Mouse (Mus musculus): ENCODE data around the gene Sh3pxd2a.

Gene Sh3pxd2a

DNA sequence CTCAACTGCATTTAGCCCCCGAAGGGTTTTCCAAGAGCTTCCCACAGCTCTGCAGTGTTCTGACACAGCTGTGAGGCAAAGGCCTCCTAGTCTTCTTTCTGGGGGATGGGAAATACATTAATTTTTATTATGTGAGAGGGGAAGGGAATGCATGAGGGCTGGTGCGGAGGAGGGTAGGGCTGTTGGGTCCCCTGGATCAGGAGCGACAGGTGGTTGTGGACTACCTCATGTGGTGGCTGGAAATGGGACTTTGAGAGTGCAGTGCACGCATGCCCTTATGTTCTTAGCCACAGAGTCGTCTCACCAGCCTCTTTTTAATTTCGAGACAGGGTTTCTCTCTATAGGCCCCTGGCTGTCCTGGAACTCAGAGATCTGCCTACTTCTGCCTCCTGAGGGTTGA lies 33.5 kb upstream of the Sh3pxd2a start:
- TF ChIP-seq NANOG (IDR thresholded peaks at IDR 0.05; ENCODE audit: borderline replicate concordance, low read length): no peak
- TF ChIP-seq CTCF (conservative IDR thresholded peaks at IDR 0.05; ENCODE audit: low read length): no peak
- no peak for TF ChIP-seq POU5F1 (IDR thresholded peaks at IDR 0.05; ENCODE audit: borderline replicate concordance, low read length)
- 0 out of 2 replicates have a peak, but pooled peaks cover 6% of the 10 kb centered on the region for H3K36me3 ChIP-seq (ENCODE audit: insufficient read depth, low read length)

DNA sequence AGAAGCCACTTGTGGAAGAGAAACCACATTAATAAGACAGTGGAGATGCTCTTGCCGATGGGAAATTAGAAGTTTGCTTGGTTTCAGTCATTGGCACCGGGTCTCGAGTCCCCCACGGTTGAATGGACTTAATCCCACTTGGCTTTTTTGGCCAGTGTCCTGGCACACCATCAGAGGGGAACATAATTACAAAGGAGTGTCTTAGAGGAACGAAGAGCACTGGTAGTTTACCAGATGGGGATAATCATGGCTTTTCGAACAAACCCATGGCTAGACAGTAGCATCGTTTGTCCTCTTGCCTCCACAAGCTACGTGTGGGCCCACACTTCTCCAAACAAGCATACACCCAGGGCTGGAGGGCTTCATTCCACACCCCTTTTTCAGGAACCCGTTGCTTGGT lies 33.1 kb upstream of the Sh3pxd2a start:
- Histone ChIP-seq H3K4me1 (replicated peaks; ENCODE audit: low read depth, low read length) (peaks cover 41% of the 10 kb centered on the region), H3K27me3 (ENCODE audit: insufficient read depth, low read length) (no peaks in the 10 kb centered on the region), H3K4me3 (replicated peaks; ENCODE audit: low read length) (no peak overlapping the region), H3K9me3 (ENCODE audit: low read length) (no peaks in the 10 kb centered on the region), H3K36me3 (ENCODE audit: insufficient read depth, low read length) (0 out of 2 replicates have a peak, but pooled peaks cover 6% of the 10 kb centered on the region)
- TF ChIP-seq POU5F1 (IDR thresholded peaks at IDR 0.05; ENCODE audit: borderline replicate concordance, low read length) (no peak), NANOG (IDR thresholded peaks at IDR 0.05; ENCODE audit: borderline replicate concordance, low read length) (no peak), CTCF (conservative IDR thresholded peaks at IDR 0.05; ENCODE audit: low read length) (no peak)

More for the DNA sequence above, 33.5 kb upstream of the Sh3pxd2a start:
- H3K4me3 ChIP-seq (replicated peaks; ENCODE audit: low read length): no peak overlapping the region
- H3K4me1 ChIP-seq (replicated peaks; ENCODE audit: low read depth, low read length): peaks cover 38% of the 10 kb centered on the region
- H3K27me3 ChIP-seq (ENCODE audit: insufficient read depth, low read length): no peaks in the 10 kb centered on the region
- H3K9me3 ChIP-seq (ENCODE audit: low read length): no peaks in the 10 kb centered on the region

DNA sequence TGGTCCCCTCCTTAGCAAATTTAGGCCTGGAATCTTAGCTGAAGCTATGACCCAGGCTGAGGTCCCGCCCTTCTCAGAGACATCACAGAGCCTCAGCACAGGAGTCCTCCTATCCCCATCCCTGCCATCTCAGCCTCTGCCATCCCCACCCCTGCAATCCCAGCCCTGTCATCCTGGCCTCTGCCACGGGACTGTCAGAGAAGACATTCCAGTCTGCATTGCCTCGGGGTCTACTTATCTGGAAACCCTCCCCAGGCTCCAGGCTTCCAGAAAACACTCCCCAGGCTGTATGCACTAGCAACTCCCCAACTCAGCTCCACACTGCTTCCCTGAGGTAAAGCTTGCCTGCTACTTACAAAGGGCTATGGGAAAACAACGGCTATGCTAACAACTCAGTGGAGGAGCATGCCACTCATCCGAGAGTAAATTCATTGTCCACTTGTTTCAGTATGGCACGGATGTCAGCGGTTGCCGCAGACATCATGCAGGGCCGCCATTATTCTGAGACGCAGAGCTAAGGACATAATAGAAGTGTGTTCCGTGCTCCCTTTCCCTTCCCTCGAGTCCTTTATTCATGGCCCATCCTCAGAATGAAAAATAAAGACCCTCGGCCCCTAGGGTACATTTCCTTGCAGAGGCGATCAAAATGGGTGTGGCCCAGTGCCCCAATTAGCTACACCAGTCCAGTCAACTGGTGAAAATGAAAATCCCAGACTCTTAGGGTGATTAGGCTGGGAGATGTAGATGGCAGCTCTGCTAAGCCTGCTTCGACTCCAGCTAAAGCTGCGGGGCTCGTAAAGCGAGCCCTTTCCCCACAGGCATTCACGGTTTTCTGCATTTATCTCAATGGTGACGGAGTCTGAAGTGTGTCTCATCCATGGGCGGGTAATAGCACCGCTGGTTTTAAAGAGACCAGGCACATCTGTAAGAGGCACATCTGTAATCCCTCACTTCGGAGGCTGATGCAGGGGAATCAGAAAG lies 29.1 kb upstream of the Sh3pxd2a start:
- H3K27me3 ChIP-seq (ENCODE audit: insufficient read depth, low read length): no peaks in the 10 kb centered on the region
- H3K4me1 ChIP-seq (replicated peaks; ENCODE audit: low read depth, low read length): peaks cover 48% of the 10 kb centered on the region
- no peaks in the 10 kb centered on the region for H3K36me3 ChIP-seq (ENCODE audit: insufficient read depth, low read length)
- H3K4me3 ChIP-seq (replicated peaks; ENCODE audit: low read length): peak overlapping the region; percentile 61
- TF ChIP-seq POU5F1 (IDR thresholded peaks at IDR 0.05; ENCODE audit: borderline replicate concordance, low read length) (no peak), NANOG (IDR thresholded peaks at IDR 0.05; ENCODE audit: borderline replicate concordance, low read length) (peak; percentile 45; the same call in 1 of the 2 replicates)
- H3K9me3 ChIP-seq (ENCODE audit: low read length): no peaks in the 10 kb centered on the region

DNA sequence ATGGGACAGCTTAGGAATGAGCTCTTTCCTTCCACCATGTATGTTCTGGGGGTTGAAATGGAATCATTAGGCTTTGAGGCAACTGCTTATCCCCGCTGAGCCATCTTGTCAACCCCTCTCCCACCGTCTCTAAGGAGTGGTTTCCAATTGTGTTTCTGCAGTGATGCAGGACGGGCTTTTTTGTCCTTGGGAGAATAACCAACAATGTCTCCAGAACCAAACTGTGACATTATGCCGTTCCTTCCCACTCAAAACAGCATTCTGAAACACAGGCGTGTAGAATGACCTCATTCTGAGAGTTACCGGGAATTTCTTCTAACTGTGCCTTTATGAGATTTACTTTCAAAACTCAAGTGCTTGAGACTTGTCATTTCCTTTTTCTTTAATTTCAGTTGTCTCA lies 28.2 kb upstream of the Sh3pxd2a start:
- no peaks in the 10 kb centered on the region for H3K9me3 ChIP-seq (ENCODE audit: low read length)
- TF ChIP-seq CTCF (conservative IDR thresholded peaks at IDR 0.05; ENCODE audit: low read length) (no peak), POU5F1 (IDR thresholded peaks at IDR 0.05; ENCODE audit: borderline replicate concordance, low read length) (no peak), NANOG (IDR thresholded peaks at IDR 0.05; ENCODE audit: borderline replicate concordance, low read length) (no peak)
- H3K27me3 ChIP-seq (ENCODE audit: insufficient read depth, low read length): no peaks in the 10 kb centered on the region
- peak overlapping the region; percentile 61; the same call in 1 of the 2 replicates for H3K4me3 ChIP-seq (replicated peaks; ENCODE audit: low read length)
- peaks cover 56% of the 10 kb centered on the region for H3K4me1 ChIP-seq (replicated peaks; ENCODE audit: low read depth, low read length)
- no peaks in the 10 kb centered on the region for H3K36me3 ChIP-seq (ENCODE audit: insufficient read depth, low read length)

DNA sequence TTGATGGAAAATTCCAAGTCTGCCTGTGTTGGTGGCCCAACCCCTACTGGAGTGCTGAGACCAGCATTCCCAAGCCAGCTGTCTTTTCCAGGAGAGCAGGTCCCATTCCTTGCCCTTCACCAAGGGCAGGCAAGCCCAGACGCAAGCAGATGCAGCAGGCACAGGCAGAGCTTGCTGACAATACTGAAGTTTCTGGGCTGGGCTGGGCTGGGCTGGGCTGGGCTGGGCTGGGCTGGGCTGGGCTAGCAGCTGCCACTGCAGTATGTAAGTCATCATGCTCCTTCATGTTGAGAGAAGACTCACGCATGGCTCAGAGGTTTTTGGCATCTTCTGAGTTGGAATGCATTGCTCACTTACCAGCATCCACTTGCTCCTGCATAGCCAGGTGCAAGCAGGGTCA lies 27.7 kb upstream of the Sh3pxd2a start:
- H3K4me3 ChIP-seq (replicated peaks; ENCODE audit: low read length): no peak overlapping the region
- H3K9me3 ChIP-seq (ENCODE audit: low read length): no peaks in the 10 kb centered on the region
- no peaks in the 10 kb centered on the region for H3K36me3 ChIP-seq (ENCODE audit: insufficient read depth, low read length)
- H3K27me3 ChIP-seq (ENCODE audit: insufficient read depth, low read length): no peaks in the 10 kb centered on the region
- no peak for TF ChIP-seq POU5F1 (IDR thresholded peaks at IDR 0.05; ENCODE audit: borderline replicate concordance, low read length)
- TF ChIP-seq NANOG (IDR thresholded peaks at IDR 0.05; ENCODE audit: borderline replicate concordance, low read length): no peak
- TF ChIP-seq CTCF (conservative IDR thresholded peaks at IDR 0.05; ENCODE audit: low read length): no peak
- H3K4me1 ChIP-seq (replicated peaks; ENCODE audit: low read depth, low read length): peaks cover 57% of the 10 kb centered on the region

DNA sequence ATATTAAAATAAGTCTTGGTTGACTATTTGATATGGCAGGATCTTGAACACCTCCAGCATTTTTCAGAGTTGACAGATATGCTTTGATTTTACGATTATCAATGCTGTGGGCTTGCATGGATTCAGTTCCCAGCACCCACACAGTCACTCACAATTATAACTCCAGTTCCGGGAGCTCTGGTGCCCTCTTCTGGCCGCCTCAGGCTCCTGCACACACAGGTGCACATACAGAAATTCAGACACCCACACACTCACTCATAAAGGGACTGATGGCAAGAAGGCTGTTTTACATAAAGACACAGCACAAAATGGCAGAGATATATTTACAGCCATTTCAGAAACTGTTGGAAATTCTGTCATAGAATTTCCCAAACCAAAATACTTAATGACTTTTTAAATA lies 25.0 kb upstream of the Sh3pxd2a start:
- no peak overlapping the region for H3K4me3 ChIP-seq (replicated peaks; ENCODE audit: low read length)
- H3K9me3 ChIP-seq (ENCODE audit: low read length): no peaks in the 10 kb centered on the region
- no peaks in the 10 kb centered on the region for H3K36me3 ChIP-seq (ENCODE audit: insufficient read depth, low read length)
- TF ChIP-seq NANOG (IDR thresholded peaks at IDR 0.05; ENCODE audit: borderline replicate concordance, low read length): no peak
- peak; percentile 66 for TF ChIP-seq CTCF (conservative IDR thresholded peaks at IDR 0.05; ENCODE audit: low read length)
- H3K4me1 ChIP-seq (replicated peaks; ENCODE audit: low read depth, low read length): peaks cover 50% of the 10 kb centered on the region
- no peaks in the 10 kb centered on the region for H3K27me3 ChIP-seq (ENCODE audit: insufficient read depth, low read length)

DNA sequence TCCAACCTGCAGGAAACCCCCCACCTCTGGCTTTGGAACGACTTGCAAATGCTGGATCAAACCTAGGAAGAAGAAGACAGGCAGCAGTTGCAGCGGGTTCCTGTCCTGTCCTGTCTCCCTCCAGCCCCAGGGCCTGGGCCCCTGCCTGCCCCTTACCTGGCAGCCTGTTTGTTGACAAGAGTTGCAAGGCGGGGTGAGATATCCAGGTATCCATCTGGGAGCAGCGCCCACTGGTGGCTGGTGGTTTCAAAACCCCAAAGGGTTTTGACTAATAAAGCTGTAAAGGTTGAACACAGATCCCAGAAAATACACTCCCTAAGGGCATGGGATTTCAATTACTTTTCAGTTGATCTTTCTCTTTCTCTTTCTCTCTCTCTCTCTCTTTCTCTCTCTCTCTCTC lies 24.0 kb upstream of the Sh3pxd2a start:
- Histone ChIP-seq H3K4me3 (replicated peaks; ENCODE audit: low read length) (no peak overlapping the region), H3K36me3 (ENCODE audit: insufficient read depth, low read length) (no peaks in the 10 kb centered on the region), H3K27me3 (ENCODE audit: insufficient read depth, low read length) (no peaks in the 10 kb centered on the region), H3K4me1 (replicated peaks; ENCODE audit: low read depth, low read length) (peaks cover 42% of the 10 kb centered on the region), H3K9me3 (ENCODE audit: low read length) (no peaks in the 10 kb centered on the region)
- TF ChIP-seq CTCF (conservative IDR thresholded peaks at IDR 0.05; ENCODE audit: low read length) (peak; percentile 71), POU5F1 (IDR thresholded peaks at IDR 0.05; ENCODE audit: borderline replicate concordance, low read length) (no peak)

DNA sequence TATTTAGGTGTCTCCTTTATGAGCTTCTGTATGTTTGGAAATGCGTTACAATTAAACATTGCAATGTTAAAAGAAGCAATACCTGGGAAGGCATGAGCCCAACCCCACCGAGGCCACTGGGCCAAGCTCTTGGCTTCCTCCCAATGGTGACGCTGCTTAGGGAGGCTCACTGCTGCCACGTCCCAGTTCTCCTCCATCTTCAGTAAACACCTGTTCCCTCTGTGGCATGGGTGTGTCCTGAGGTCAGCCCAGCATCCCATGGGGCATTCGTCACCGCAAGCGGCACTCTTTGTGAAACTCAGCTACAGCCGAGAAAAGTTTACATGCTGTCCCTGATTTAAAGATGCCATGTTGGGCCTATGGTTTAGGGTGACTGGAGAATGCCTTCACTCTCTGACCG lies 23.4 kb upstream of the Sh3pxd2a start:
- Histone ChIP-seq H3K27me3 (ENCODE audit: insufficient read depth, low read length) (no peaks in the 10 kb centered on the region), H3K36me3 (ENCODE audit: insufficient read depth, low read length) (no peaks in the 10 kb centered on the region), H3K9me3 (ENCODE audit: low read length) (no peaks in the 10 kb centered on the region), H3K4me3 (replicated peaks; ENCODE audit: low read length) (no peak overlapping the region), H3K4me1 (replicated peaks; ENCODE audit: low read depth, low read length) (peaks cover 35% of the 10 kb centered on the region)
- TF ChIP-seq CTCF (conservative IDR thresholded peaks at IDR 0.05; ENCODE audit: low read length): no peak
